Comparison of ENCODE assay signal across 9 mouse cellular contexts in the genomic region with DNA sequence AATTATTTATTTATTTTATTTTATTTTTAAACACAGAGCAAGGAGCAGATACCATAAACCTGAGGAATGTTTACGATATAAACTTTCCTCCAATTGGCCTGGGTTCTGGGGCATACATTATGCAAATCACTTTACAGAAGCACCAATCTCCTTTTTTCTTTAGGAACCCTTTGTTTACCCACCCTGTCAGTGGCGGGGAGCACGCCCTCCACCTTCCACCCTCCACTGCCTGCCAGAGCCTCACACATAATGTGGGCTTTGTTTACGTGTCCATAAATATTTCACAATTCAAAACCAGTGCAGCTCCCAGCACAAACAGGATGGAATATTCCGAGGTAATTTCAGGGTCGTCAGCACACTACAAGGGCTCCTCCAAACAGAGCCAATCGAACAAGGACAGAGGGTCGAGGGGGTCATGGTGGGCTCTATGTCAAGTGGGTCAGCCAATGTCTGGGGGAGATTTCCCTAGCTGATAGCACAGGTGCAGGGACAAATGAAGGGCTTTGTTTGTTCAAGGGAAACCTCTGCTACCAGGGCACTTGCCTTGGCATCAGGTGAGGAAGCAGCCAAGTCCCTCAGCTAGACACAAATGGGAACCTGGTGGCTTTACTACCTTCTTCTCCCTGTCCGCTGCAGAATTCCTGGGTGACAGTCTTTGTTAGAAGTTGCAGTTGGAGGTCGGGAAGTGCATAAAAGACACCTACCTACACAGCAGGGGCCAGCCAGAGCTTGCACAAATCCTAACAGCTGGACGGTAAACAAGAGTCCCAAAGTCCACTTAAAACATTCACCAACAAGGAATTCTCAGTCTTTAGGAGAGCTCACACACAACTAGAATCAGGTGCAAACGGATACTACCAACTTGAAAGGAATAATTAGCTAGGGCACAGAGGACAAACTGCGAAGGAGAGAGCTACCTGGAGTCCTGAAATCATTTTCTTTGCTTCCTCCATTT. TPM values are rescaled to one million over a fixed set of nuclear protein-coding genes. Genes with fewer than 3 reads are reported as not detected.
DNase-seq lines count a peak whose midpoint lies in the region; ATAC-seq and TF ChIP-seq lines count a peak whose summit lies in the region.
"Had no signal": no experiment of that assay in that cellular context is flagged by ENCODE, and none has a peak within 500 bp of the region (broad histone marks: within the 10 kb centered on the region; RNA-seq: fewer than 3 reads in every experiment).

No protein-coding gene starts in this region.

- peak overlapping the region; percentile 8; the same call in 1 of the 2 replicates for H3K4me3 ChIP-seq in forebrain, embryonic 10.5 days
- H3K4me3 ChIP-seq in forebrain, postnatal 0 days (ENCODE audit: low read depth, low read length), result no peak overlapping the region
- no peak overlapping the region for H3K4me3 ChIP-seq in kidney, embryonic 14.5 days (ENCODE audit: low read length)
- H3K4me3 ChIP-seq in liver, postnatal 0 days (ENCODE audit: low read depth, low read length), result peak overlapping the region; percentile 41
- H3K4me3 ChIP-seq: myocyte had no signal

- H3K27ac ChIP-seq in forebrain, embryonic 10.5 days, result no peak overlapping the region
- H3K27ac ChIP-seq in forebrain, postnatal 0 days (ENCODE audit: low read depth, low read length), result no peak overlapping the region
- H3K27ac ChIP-seq in kidney, embryonic 14.5 days (ENCODE audit: low read depth, low read length), result peak overlapping the region; percentile 10; the same call in 1 of the 2 replicates
- peak overlapping the region; percentile 89 for H3K27ac ChIP-seq in liver, postnatal 0 days (ENCODE audit: low read depth)

- peaks cover 41% of the 10 kb centered on the region for H3K36me3 ChIP-seq in forebrain, embryonic 10.5 days (replicated peaks)
- peaks cover 36% of the 10 kb centered on the region for H3K36me3 ChIP-seq in forebrain, postnatal 0 days (ENCODE audit: insufficient read depth)
- no peaks in the 10 kb centered on the region for H3K36me3 ChIP-seq in kidney, embryonic 14.5 days (ENCODE audit: control insufficient read depth, insufficient read depth, low read length)
- no peaks in the 10 kb centered on the region for H3K36me3 ChIP-seq in liver, postnatal 0 days (replicated peaks; ENCODE audit: insufficient read depth, low read length)

- TF ChIP-seq EP300 in liver, postnatal 0 days (IDR thresholded peaks at IDR 0.05; ENCODE audit: low read depth), result no peak

- no peak for ATAC-seq in forebrain, postnatal 0 days
- peak; percentile 53; the same call in 1 of the 2 replicates for ATAC-seq in kidney, embryonic 14.5 days (ENCODE audit: low FRiP score, low TSS enrichment)
- peak; percentile 87 for ATAC-seq in liver, postnatal 0 days
- no peak for ATAC-seq in inflammation-experienced regulatory T-cells, adult 6 months

- H3K9ac ChIP-seq in forebrain, postnatal 0 days, result no peak overlapping the region
- no peak overlapping the region for H3K9ac ChIP-seq in kidney, embryonic 14.5 days (ENCODE audit: low read depth, low read length)
- H3K9ac ChIP-seq in liver, postnatal 0 days (replicated peaks), result peak overlapping the region; percentile 35

- peaks cover 13% of the 10 kb centered on the region for H3K27me3 ChIP-seq in forebrain, embryonic 10.5 days (ENCODE audit: poor library complexity, severe bottlenecking)
- H3K27me3 ChIP-seq in forebrain, postnatal 0 days (ENCODE audit: insufficient read depth, low read length), result no peaks in the 10 kb centered on the region
- no peaks in the 10 kb centered on the region for H3K27me3 ChIP-seq in kidney, embryonic 14.5 days (ENCODE audit: control insufficient read depth, insufficient read depth, low read length)
- H3K27me3 ChIP-seq in liver, postnatal 0 days (ENCODE audit: insufficient read depth, low read length), result peaks cover 13% of the 10 kb centered on the region

- no peak for DNase-seq in forebrain, embryonic 10.5 days (ENCODE audit: extremely low spot score, low spot score)
- DNase-seq in forebrain, postnatal 0 days, result no peak
- peak; percentile 35 for DNase-seq in embryo, embryonic 10.5 days (ENCODE audit: low spot score)
- DNase-seq in liver, postnatal 0 days, result peak; percentile 50
- no peak for DNase-seq in adrenal gland, adult 18-20 months (ENCODE audit: low spot score in 2 of 2)
- DNase-seq in spleen, adult 18-20 months, result no peak

- H3K9me3 ChIP-seq in forebrain, embryonic 10.5 days, result no peaks in the 10 kb centered on the region
- H3K9me3 ChIP-seq in forebrain, postnatal 0 days (ENCODE audit: low read length), result no peaks in the 10 kb centered on the region
- H3K9me3 ChIP-seq in kidney, embryonic 14.5 days (ENCODE audit: control insufficient read depth, low read length), result no peaks in the 10 kb centered on the region
- no peaks in the 10 kb centered on the region for H3K9me3 ChIP-seq in liver, postnatal 0 days (ENCODE audit: low read length)

- 20% methylated on average over 13 of the region's 13 CpGs for WGBS in forebrain, embryonic 10.5 days
- WGBS in forebrain, postnatal 0 days, result 15% methylated on average over 13 of the region's 13 CpGs
- 28% methylated on average over 13 of the region's 13 CpGs for WGBS in kidney, embryonic 14.5 days
- 26% methylated on average over 13 of the region's 13 CpGs for WGBS in liver, postnatal 0 days (ENCODE audit: insufficient replicate concordance)

- H3K4me2 ChIP-seq in forebrain, postnatal 0 days (ENCODE audit: low read depth), result no peak overlapping the region
- peak overlapping the region; percentile 3; the same call in 1 of the 2 replicates for H3K4me2 ChIP-seq in kidney, embryonic 14.5 days (replicated peaks; ENCODE audit: low read depth, low read length)
- peak overlapping the region; percentile 48 for H3K4me2 ChIP-seq in liver, postnatal 0 days (ENCODE audit: low read depth, low read length)

- peaks cover 42% of the 10 kb centered on the region for H3K4me1 ChIP-seq in forebrain, embryonic 10.5 days
- H3K4me1 ChIP-seq in forebrain, postnatal 0 days (ENCODE audit: insufficient read depth), result peaks cover 8% of the 10 kb centered on the region; the same call in 1 of the 2 replicates
- peaks cover 4% of the 10 kb centered on the region; the same call in 1 of the 2 replicates for H3K4me1 ChIP-seq in kidney, embryonic 14.5 days (ENCODE audit: control insufficient read depth, insufficient read depth, low read length)
- peaks cover 3% of the 10 kb centered on the region; the same call in 1 of the 2 replicates for H3K4me1 ChIP-seq in liver, postnatal 0 days (ENCODE audit: insufficient read depth)

- no peak for TF ChIP-seq CTCF in forebrain, postnatal 0 days (IDR thresholded peaks at IDR 0.05; ENCODE audit: low read depth)
- no peak for TF ChIP-seq CTCF in liver, postnatal 0 days (IDR thresholded peaks at IDR 0.05; ENCODE audit: low read depth)

RNA-seq across cellular contexts. Expression of a gene that starts 33.3 kb away (rescaled TPM):
- 54.0 and 59.0 TPM in 2 replicates for polyA plus RNA-seq in forebrain, embryonic 10.5 days (2016; fragmentation: Nextera tagmentation; extraction: Ambion mirVana)
- total RNA-seq in forebrain, postnatal 0 days (2014; rRNA removed), result 60.7 and 67.1 TPM in 2 replicates
- 46.0 and 52.7 TPM in 2 replicates for polyA plus RNA-seq in forebrain, postnatal 0 days (2015; fragmentation: Nextera tagmentation; extraction: Ambion mirVana)
- 48.1 and 60.9 TPM in 2 replicates for polyA plus RNA-seq in kidney, embryonic 14.5 days (2014; fragmentation: Nextera tagmentation; extraction: Ambion mirVana)
- 25.5 and 26.1 TPM in 2 replicates for polyA plus RNA-seq in liver, postnatal 0 days (2015; fragmentation: Nextera tagmentation; extraction: Ambion mirVana)
- 10 to 100 TPM; 11.5 to 20.4 (median 18.7) TPM for polyA plus RNA-seq in inflammation-experienced regulatory T-cells, adult 6 months (2017; shearing (Covaris generic))
- total RNA-seq in adrenal gland, adult 18-20 months (2021), result 100 to 1,000 TPM; 164 to 320 TPM

RNA-seq across cellular contexts. Expression of a gene that starts 46.4 kb away (rescaled TPM):
- polyA plus RNA-seq in forebrain, embryonic 10.5 days (2016; fragmentation: Nextera tagmentation; extraction: Ambion mirVana), result 22.2 and 23.0 TPM in 2 replicates
- 54.3 and 59.9 TPM in 2 replicates for total RNA-seq in forebrain, postnatal 0 days (2014; rRNA removed)
- 17.1 and 26.8 TPM in 2 replicates for polyA plus RNA-seq in forebrain, postnatal 0 days (2015; fragmentation: Nextera tagmentation; extraction: Ambion mirVana)
- 5.7 and 10.3 TPM in 2 replicates for polyA plus RNA-seq in kidney, embryonic 14.5 days (2014; fragmentation: Nextera tagmentation; extraction: Ambion mirVana)
- polyA plus RNA-seq in liver, postnatal 0 days (2015; fragmentation: Nextera tagmentation; extraction: Ambion mirVana), result 3.6 and 3.7 TPM in 2 replicates
- 1 to 10 TPM in 2 of 3 experiments, not detected in 1; 1.4 to 1.9 TPM for polyA plus RNA-seq in inflammation-experienced regulatory T-cells, adult 6 months (2017; shearing (Covaris generic))
- total RNA-seq in adrenal gland, adult 18-20 months (2021), result 1 to 10 TPM; 5.4 to 7.7 TPM

RNA-seq across cellular contexts. Expression of a gene that starts 53.4 kb away (rescaled TPM):
- polyA plus RNA-seq in forebrain, embryonic 10.5 days (2016; fragmentation: Nextera tagmentation; extraction: Ambion mirVana), result 2.1 and 2.5 TPM in 2 replicates
- total RNA-seq in forebrain, postnatal 0 days (2014; rRNA removed), result 1.7 and 2.0 TPM in 2 replicates
- 3.2 and 3.8 TPM in 2 replicates for polyA plus RNA-seq in forebrain, postnatal 0 days (2015; fragmentation: Nextera tagmentation; extraction: Ambion mirVana)
- polyA plus RNA-seq in kidney, embryonic 14.5 days (2014; fragmentation: Nextera tagmentation; extraction: Ambion mirVana), result 8.7 and 9.3 TPM in 2 replicates
- 11.6 and 13.9 TPM in 2 replicates for polyA plus RNA-seq in liver, postnatal 0 days (2015; fragmentation: Nextera tagmentation; extraction: Ambion mirVana)
- polyA plus RNA-seq in inflammation-experienced regulatory T-cells, adult 6 months (2017; shearing (Covaris generic)), result not detected
- 1 to 10 TPM; 5.1 to 5.4 TPM for total RNA-seq in adrenal gland, adult 18-20 months (2021)

RNA-seq across cellular contexts. Expression of a gene that starts 58.2 kb away (rescaled TPM):
- 3.2 and 5.7 TPM in 2 replicates for polyA plus RNA-seq in forebrain, embryonic 10.5 days (2016; fragmentation: Nextera tagmentation; extraction: Ambion mirVana)
- 8.8 and 11.5 TPM in 2 replicates for total RNA-seq in forebrain, postnatal 0 days (2014; rRNA removed)
- polyA plus RNA-seq in forebrain, postnatal 0 days (2015; fragmentation: Nextera tagmentation; extraction: Ambion mirVana), result 29.9 and 31.2 TPM in 2 replicates
- polyA plus RNA-seq in kidney, embryonic 14.5 days (2014; fragmentation: Nextera tagmentation; extraction: Ambion mirVana), result 15.7 and 20.6 TPM in 2 replicates
- polyA plus RNA-seq in liver, postnatal 0 days (2015; fragmentation: Nextera tagmentation; extraction: Ambion mirVana), result 9.1 and 14.2 TPM in 2 replicates
- polyA plus RNA-seq in inflammation-experienced regulatory T-cells, adult 6 months (2017; shearing (Covaris generic)), result 1 to 10 TPM in 2 of 3 experiments, not detected in 1; 1.7 to 1.9 TPM
- 10 to 100 TPM; 26.1 to 89.2 TPM for total RNA-seq in adrenal gland, adult 18-20 months (2021)

RNA-seq across cellular contexts. Expression of a gene that starts 59.3 kb away (rescaled TPM):
- polyA plus RNA-seq in forebrain, embryonic 10.5 days (2016; fragmentation: Nextera tagmentation; extraction: Ambion mirVana), result 0.69 and 1.1 TPM in 2 replicates
- 0.23 and 0.52 TPM in 2 replicates for total RNA-seq in forebrain, postnatal 0 days (2014; rRNA removed)
- 0.98 and 2.2 TPM in 2 replicates for polyA plus RNA-seq in forebrain, postnatal 0 days (2015; fragmentation: Nextera tagmentation; extraction: Ambion mirVana)
- polyA plus RNA-seq in kidney, embryonic 14.5 days (2014; fragmentation: Nextera tagmentation; extraction: Ambion mirVana), result 0.72 and 1.0 TPM in 2 replicates
- polyA plus RNA-seq in liver, postnatal 0 days (2015; fragmentation: Nextera tagmentation; extraction: Ambion mirVana), result 0.86 and 1.2 TPM in 2 replicates
- polyA plus RNA-seq in inflammation-experienced regulatory T-cells, adult 6 months (2017; shearing (Covaris generic)), result not detected
- total RNA-seq in adrenal gland, adult 18-20 months (2021), result 1 to 10 TPM; 1.7 to 3.4 TPM

Comparison
In these comparisons a context has a peak if more than half of its experiments do, and no peak if none do; other contexts are left out.
1. H3K4me3 ChIP-seq: peak in forebrain, embryonic 10.5 days (single experiment) and liver, postnatal 0 days (single experiment); none in forebrain, postnatal 0 days (single experiment) and kidney, embryonic 14.5 days (single experiment).
2. DNase-seq: peak in embryo, embryonic 10.5 days (single experiment) and liver, postnatal 0 days (single experiment); none in forebrain, embryonic 10.5 days (single experiment), forebrain, postnatal 0 days (single experiment), adrenal gland, adult 18-20 months (0 of 2) and spleen, adult 18-20 months (0 of 2).
3. H3K27ac ChIP-seq: peak in kidney, embryonic 14.5 days (single experiment) and liver, postnatal 0 days (single experiment); none in forebrain, embryonic 10.5 days (single experiment) and forebrain, postnatal 0 days (single experiment).
4. ATAC-seq: peak in kidney, embryonic 14.5 days (single experiment) and liver, postnatal 0 days (single experiment); none in forebrain, postnatal 0 days (single experiment) and inflammation-experienced regulatory T-cells, adult 6 months (single experiment).